Mouse (Mus musculus): ENCODE results near the gene Myo6. TPM values are rescaled to one million over a fixed set of nuclear protein-coding genes. Genes with fewer than 3 reads are reported as not detected.

The Myo6 gene
- polyA plus RNA-seq, 1 experiment from 2014 or later = 14.0 TPM

DNA sequence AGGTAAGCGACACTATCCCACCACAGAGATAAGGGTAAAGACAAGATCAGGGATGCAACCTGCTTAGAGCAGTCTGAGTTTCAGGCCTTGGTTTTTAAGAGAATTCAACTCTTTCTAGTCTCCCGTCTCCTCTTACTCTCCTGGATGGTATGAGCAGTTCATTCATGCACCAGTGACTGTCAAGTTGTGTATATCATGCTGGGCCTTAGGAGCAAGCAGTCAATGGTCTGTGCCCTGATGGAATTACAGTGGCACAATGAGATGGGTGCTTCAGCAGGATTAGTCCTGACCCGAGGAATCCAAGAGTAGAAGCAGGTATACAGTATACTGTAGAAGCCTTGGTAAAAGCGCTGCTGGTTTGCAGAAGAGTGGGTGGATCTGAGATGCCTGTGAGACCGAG lies 50.7 kb downstream of the Myo6 start:
- no peaks in the 10 kb centered on the region for H3K9me3 ChIP-seq (ENCODE audit: control insufficient read depth, low read length)
- H3K36me3 ChIP-seq (ENCODE audit: control insufficient read depth, insufficient read depth) = no peaks in the 10 kb centered on the region
- ATAC-seq = no peak
- no peak overlapping the region for H3K4me2 ChIP-seq (ENCODE audit: low read length)
- peaks cover 4% of the 10 kb centered on the region; the same call in 1 of the 2 replicates for H3K4me1 ChIP-seq (replicated peaks; ENCODE audit: control insufficient read depth, insufficient read depth, low read length)
- H3K27ac ChIP-seq (ENCODE audit: low read length) = no peak overlapping the region
- 88% methylated on average over 5 of the region's 5 CpGs for WGBS
- H3K27me3 ChIP-seq (replicated peaks; ENCODE audit: control insufficient read depth, insufficient read depth, low read length) = no peaks in the 10 kb centered on the region
- H3K4me3 ChIP-seq (replicated peaks; ENCODE audit: low read length) = no peak overlapping the region
- H3K9ac ChIP-seq (replicated peaks; ENCODE audit: low read depth, low read length) = no peak overlapping the region

GRCm38 (mm10) chr9:80216786-80217501 lies 52.1 kb downstream of the Myo6 start:
- no peak overlapping the region for H3K4me2 ChIP-seq (ENCODE audit: low read length)
- no peaks in the 10 kb centered on the region for H3K27me3 ChIP-seq (replicated peaks; ENCODE audit: control insufficient read depth, insufficient read depth, low read length)
- H3K9me3 ChIP-seq (ENCODE audit: control insufficient read depth, low read length) = no peaks in the 10 kb centered on the region
- H3K36me3 ChIP-seq (ENCODE audit: control insufficient read depth, insufficient read depth) = no peaks in the 10 kb centered on the region
- H3K27ac ChIP-seq (ENCODE audit: low read length) = no peak overlapping the region
- no peak overlapping the region for H3K9ac ChIP-seq (replicated peaks; ENCODE audit: low read depth, low read length)
- H3K4me3 ChIP-seq (replicated peaks; ENCODE audit: low read length) = no peak overlapping the region
- no peak; the same call in 1 of the 2 replicates for ATAC-seq
- WGBS = 70% methylated on average over 16 of the region's 16 CpGs
- peaks cover 4% of the 10 kb centered on the region; the same call in 1 of the 2 replicates for H3K4me1 ChIP-seq (replicated peaks; ENCODE audit: control insufficient read depth, insufficient read depth, low read length)

DNA sequence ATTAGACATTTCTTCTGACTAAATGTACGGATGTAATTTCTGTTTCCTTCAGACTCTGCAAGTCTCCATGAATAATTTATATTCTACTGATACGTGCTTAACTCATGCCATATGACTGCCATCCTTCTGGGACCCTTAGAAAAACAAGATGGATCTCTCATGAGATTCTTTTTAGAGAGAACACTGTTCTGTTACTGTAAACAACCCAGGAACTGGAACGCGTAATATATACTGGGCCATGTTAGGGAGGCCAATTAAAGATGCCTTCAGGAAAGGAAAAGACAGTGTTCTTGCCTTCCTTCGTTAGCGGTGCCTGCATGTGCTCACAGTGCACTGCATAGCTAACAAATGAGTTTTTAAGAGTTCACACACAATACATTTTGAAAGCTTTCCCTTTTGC lies 53.9 kb downstream of the Myo6 start:
- H3K4me2 ChIP-seq (ENCODE audit: low read length) = no peak overlapping the region
- no peaks in the 10 kb centered on the region for H3K27me3 ChIP-seq (replicated peaks; ENCODE audit: control insufficient read depth, insufficient read depth, low read length)
- H3K4me1 ChIP-seq (replicated peaks; ENCODE audit: control insufficient read depth, insufficient read depth, low read length) = peaks cover 4% of the 10 kb centered on the region; the same call in 1 of the 2 replicates
- H3K9ac ChIP-seq (replicated peaks; ENCODE audit: low read depth, low read length) = no peak overlapping the region
- H3K4me3 ChIP-seq (replicated peaks; ENCODE audit: low read length) = no peak overlapping the region
- 28% methylated on average over 6 of the region's 6 CpGs for WGBS
- no peaks in the 10 kb centered on the region for H3K36me3 ChIP-seq (ENCODE audit: control insufficient read depth, insufficient read depth)
- ATAC-seq = peak; percentile 64
- H3K9me3 ChIP-seq (ENCODE audit: control insufficient read depth, low read length) = no peaks in the 10 kb centered on the region
- peak overlapping the region; percentile 23 for H3K27ac ChIP-seq (ENCODE audit: low read length)

- Histone ChIP-seq H3K9ac (replicated peaks; ENCODE audit: low read depth, low read length) (no peak overlapping the region), H3K27me3 (replicated peaks; ENCODE audit: control insufficient read depth, insufficient read depth, low read length) (no peaks in the 10 kb centered on the region), H3K36me3 (ENCODE audit: control insufficient read depth, insufficient read depth) (no peaks in the 10 kb centered on the region), H3K4me2 (ENCODE audit: low read length) (no peak overlapping the region), H3K9me3 (ENCODE audit: control insufficient read depth, low read length) (no peaks in the 10 kb centered on the region), H3K27ac (ENCODE audit: low read length) (no peak overlapping the region), H3K4me3 (replicated peaks; ENCODE audit: low read length) (no peak overlapping the region), H3K4me1 (replicated peaks; ENCODE audit: control insufficient read depth, insufficient read depth, low read length) (peaks cover 8% of the 10 kb centered on the region)
- no peak for ATAC-seq
- WGBS = 82% methylated on average over 11 of the region's 11 CpGs
These were observed 59.3 kb downstream of the Myo6 start for GRCm38 (mm10) chr9:80223989-80224635.

DNA sequence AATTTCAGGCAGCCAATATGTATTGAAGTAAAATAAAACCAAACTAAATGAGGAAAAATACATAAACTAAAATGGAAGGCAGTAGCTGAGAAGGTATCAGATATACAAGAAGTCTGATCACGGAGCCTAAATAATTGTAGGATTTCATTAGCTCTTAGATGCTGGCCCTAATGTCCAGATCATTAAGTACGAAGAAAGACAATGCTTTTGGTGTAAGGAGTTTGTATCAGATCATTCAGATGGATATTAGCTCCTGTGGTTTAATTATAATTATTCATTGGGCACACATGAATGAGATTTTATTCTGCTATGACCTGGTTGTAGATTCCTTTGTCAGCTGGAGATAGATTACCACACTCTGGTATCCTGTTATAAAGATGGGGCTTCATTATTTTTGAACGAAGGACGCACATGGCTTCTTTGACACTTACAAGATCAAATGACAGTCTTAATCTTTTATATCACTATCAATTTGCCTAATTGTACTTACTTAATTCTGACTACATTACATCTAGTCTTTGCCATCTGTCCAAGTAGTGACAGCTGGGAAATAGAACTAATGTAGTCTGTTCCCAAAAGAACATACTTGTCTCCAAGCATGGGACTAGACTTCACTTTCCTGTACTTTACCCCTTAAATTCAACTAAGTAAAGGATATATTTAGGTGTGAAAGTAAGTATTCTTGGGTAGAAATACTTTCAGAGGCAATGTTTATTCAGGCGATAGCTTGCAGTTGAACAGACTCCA lies 61.9 kb downstream of the Myo6 start:
- no peaks in the 10 kb centered on the region for H3K9me3 ChIP-seq (ENCODE audit: control insufficient read depth, low read length)
- H3K4me3 ChIP-seq (replicated peaks; ENCODE audit: low read length) = no peak overlapping the region
- no peak overlapping the region for H3K9ac ChIP-seq (replicated peaks; ENCODE audit: low read depth, low read length)
- no peaks in the 10 kb centered on the region for H3K36me3 ChIP-seq (ENCODE audit: control insufficient read depth, insufficient read depth)
- WGBS = 21% methylated on average over 5 of the region's 5 CpGs
- H3K27me3 ChIP-seq (replicated peaks; ENCODE audit: control insufficient read depth, insufficient read depth, low read length) = no peaks in the 10 kb centered on the region
- H3K4me1 ChIP-seq (replicated peaks; ENCODE audit: control insufficient read depth, insufficient read depth, low read length) = peaks cover 8% of the 10 kb centered on the region
- no peak overlapping the region for H3K27ac ChIP-seq (ENCODE audit: low read length)
- no peak overlapping the region for H3K4me2 ChIP-seq (ENCODE audit: low read length)
- peak; percentile 87 for ATAC-seq

DNA sequence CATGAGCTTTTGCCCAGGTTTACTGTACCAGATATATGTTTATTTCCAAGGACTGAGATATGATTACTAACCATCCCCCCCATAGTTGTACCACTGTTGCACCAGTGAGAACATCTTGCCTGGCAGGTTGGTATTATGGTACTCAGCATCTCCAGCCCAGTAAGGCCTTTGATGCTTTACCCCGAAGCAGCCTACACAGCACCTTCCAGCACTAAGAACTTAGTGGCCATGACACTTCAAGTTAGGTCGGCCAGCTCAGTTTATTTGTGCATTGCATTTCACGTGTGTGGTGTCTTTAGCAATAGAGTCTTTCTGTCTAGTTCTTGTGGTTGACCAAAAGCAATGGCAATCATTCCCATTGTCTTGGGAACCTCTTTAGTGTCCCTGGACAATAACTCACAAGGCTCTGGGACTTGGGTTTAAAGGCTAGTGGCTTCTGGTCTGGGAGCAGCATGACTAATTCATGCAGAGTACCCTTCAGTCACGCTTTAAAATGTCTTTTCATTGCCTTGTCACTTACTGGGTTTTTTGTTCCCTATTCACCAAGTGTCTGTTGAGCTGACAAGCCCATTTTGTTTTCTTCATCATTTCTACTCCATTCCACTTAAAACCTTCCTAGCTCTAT lies 69.1 kb downstream of the Myo6 start:
- no peak for ATAC-seq
- WGBS = 49% methylated on average over 4 of the region's 4 CpGs
- H3K36me3 ChIP-seq (ENCODE audit: control insufficient read depth, insufficient read depth) = no peaks in the 10 kb centered on the region
- H3K9ac ChIP-seq (replicated peaks; ENCODE audit: low read depth, low read length) = no peak overlapping the region
- H3K9me3 ChIP-seq (ENCODE audit: control insufficient read depth, low read length) = no peaks in the 10 kb centered on the region
- H3K27me3 ChIP-seq (replicated peaks; ENCODE audit: control insufficient read depth, insufficient read depth, low read length) = no peaks in the 10 kb centered on the region
- H3K4me1 ChIP-seq (replicated peaks; ENCODE audit: control insufficient read depth, insufficient read depth, low read length) = no peaks in the 10 kb centered on the region
- H3K4me3 ChIP-seq (replicated peaks; ENCODE audit: low read length) = no peak overlapping the region
- no peak overlapping the region for H3K27ac ChIP-seq (ENCODE audit: low read length)
- H3K4me2 ChIP-seq (ENCODE audit: low read length) = no peak overlapping the region

DNA sequence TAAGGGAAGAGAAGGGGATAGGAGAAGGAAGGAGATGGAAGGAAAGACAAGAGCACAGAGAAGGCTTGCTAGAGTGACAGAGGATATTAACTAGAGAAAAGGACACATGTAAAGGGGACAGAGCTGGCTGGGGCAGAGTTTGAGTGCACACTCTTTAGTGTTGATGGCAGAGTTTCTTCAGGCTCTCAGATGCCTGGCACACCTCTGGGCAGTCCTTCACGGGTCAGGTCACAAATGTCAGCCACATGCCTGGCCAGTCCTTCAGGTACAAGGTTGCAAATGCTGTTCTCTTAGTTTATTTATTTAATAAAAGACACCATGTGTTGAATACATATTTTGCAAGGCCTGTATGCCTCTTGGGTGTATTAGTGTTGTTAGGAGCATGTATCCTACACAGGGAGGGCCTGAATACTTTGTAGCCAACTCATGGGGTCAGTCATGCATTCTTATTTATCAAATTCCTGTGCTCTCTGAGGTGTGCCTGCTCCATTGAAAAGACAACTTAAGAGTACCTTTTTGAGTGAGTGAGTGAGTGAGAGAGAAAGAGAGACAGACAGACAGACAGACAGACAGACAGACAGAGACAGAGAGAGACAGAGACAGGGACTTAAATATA lies 72.5 kb downstream of the Myo6 start:
- H3K27ac ChIP-seq (ENCODE audit: low read length) = no peak overlapping the region
- no peaks in the 10 kb centered on the region for H3K27me3 ChIP-seq (replicated peaks; ENCODE audit: control insufficient read depth, insufficient read depth, low read length)
- H3K4me3 ChIP-seq (replicated peaks; ENCODE audit: low read length) = no peak overlapping the region
- WGBS = 73% methylated on average over 1 of the region's 1 CpGs
- H3K9ac ChIP-seq (replicated peaks; ENCODE audit: low read depth, low read length) = no peak overlapping the region
- no peaks in the 10 kb centered on the region for H3K36me3 ChIP-seq (ENCODE audit: control insufficient read depth, insufficient read depth)
- no peak for ATAC-seq
- H3K4me2 ChIP-seq (ENCODE audit: low read length) = no peak overlapping the region
- peaks cover 4% of the 10 kb centered on the region; the same call in 1 of the 2 replicates for H3K9me3 ChIP-seq (ENCODE audit: control insufficient read depth, low read length)
- no peaks in the 10 kb centered on the region for H3K4me1 ChIP-seq (replicated peaks; ENCODE audit: control insufficient read depth, insufficient read depth, low read length)

DNA sequence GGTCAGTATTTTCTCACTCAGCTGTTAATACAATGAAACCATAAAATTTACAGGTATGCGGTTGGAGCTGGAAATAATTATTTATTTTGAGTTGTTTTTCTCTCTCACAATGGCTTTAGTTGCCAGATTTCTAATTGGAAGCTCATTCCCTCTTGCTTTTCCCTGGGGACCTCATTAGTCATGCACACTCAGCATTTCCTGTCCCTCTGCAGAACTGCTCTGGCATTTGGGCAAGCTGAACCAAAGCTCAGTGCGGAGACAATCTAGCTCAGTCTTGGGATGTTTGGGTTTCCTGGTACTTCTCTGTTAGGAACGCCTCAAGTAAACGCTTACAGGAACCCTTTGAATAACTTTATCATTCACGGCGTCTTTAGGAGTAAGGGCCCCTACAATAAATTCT lies 76.9 kb downstream of the Myo6 start:
- no peak overlapping the region for H3K9ac ChIP-seq (replicated peaks; ENCODE audit: low read depth, low read length)
- no peaks in the 10 kb centered on the region for H3K27me3 ChIP-seq (replicated peaks; ENCODE audit: control insufficient read depth, insufficient read depth, low read length)
- no peaks in the 10 kb centered on the region for H3K4me1 ChIP-seq (replicated peaks; ENCODE audit: control insufficient read depth, insufficient read depth, low read length)
- no peak overlapping the region for H3K27ac ChIP-seq (ENCODE audit: low read length)
- no peak for ATAC-seq
- WGBS = 84% methylated on average over 6 of the region's 6 CpGs
- H3K4me3 ChIP-seq (replicated peaks; ENCODE audit: low read length) = no peak overlapping the region
- H3K36me3 ChIP-seq (ENCODE audit: control insufficient read depth, insufficient read depth) = no peaks in the 10 kb centered on the region
- H3K4me2 ChIP-seq (ENCODE audit: low read length) = no peak overlapping the region
- peaks cover 4% of the 10 kb centered on the region; the same call in 1 of the 2 replicates for H3K9me3 ChIP-seq (ENCODE audit: control insufficient read depth, low read length)

GRCm38 (mm10) chr9:80252146-80252545 lies 87.3 kb downstream of the Myo6 start:
- Histone ChIP-seq H3K4me1 (replicated peaks; ENCODE audit: control insufficient read depth, insufficient read depth, low read length) (no peaks in the 10 kb centered on the region), H3K27ac (ENCODE audit: low read length) (no peak overlapping the region), H3K4me2 (ENCODE audit: low read length) (no peak overlapping the region), H3K27me3 (replicated peaks; ENCODE audit: control insufficient read depth, insufficient read depth, low read length) (no peaks in the 10 kb centered on the region), H3K9me3 (ENCODE audit: control insufficient read depth, low read length) (no peaks in the 10 kb centered on the region), H3K9ac (replicated peaks; ENCODE audit: low read depth, low read length) (no peak overlapping the region), H3K36me3 (ENCODE audit: control insufficient read depth, insufficient read depth) (no peaks in the 10 kb centered on the region), H3K4me3 (replicated peaks; ENCODE audit: low read length) (no peak overlapping the region)
- ATAC-seq = no peak
- WGBS = 91% methylated on average over 10 of the region's 10 CpGs
